Mouse (Mus musculus) embryonic fibroblast, embryonic 13.5 days (primary cell): ENCODE measurements at regions not wholly inside any gene's neighbourhood (a gene's known extent, or its start where the extent isn't known, plus 50 kb on each side); places are given as distances from the start of the nearest gene placed in this dataset.
A peak's percentile ranks its signal among the peaks of the same experiment; 100 is the strongest.
"Not testable (repeated sequence)": the region's sequence is repeated elsewhere in the genome, so short reads cannot be mapped to it uniquely, and the experiment has no call there.

Experiments used
- H3K27ac ChIP-seq: 2 replicates; pipeline ENCODE4 v1.5.1; 2012; ENCODE audit warnings: low read length, control low read depth, inconsistent platforms; ENCODE audit not compliant: insufficient read depth
- H3K4me1 ChIP-seq: 2 replicates; pipeline ENCODE4 v1.6.1; 2011; ENCODE audit warnings: low read length; ENCODE audit not compliant: control insufficient read depth, insufficient read depth
- H3K4me3 ChIP-seq: 2 replicates; pipeline ENCODE4 v1.5.1; 2011; ENCODE audit warnings: mild to moderate bottlenecking, control low read depth, low read length; ENCODE audit not compliant: insufficient read depth
- CTCF ChIP-seq: IDR thresholded peaks from 2 replicates; pipeline ENCODE4 v1.5.1; 2011; ENCODE audit warnings: mild to moderate bottlenecking, control low read depth, low read length, moderate library complexity, borderline replicate concordance; ENCODE audit not compliant: insufficient read depth
- POLR2A ChIP-seq: IDR thresholded peaks from 2 replicates; pipeline ENCODE4 v1.6.1; 2011; ENCODE audit warnings: low read depth, mild to moderate bottlenecking, control low read depth, low read length, moderate library complexity

DNA sequence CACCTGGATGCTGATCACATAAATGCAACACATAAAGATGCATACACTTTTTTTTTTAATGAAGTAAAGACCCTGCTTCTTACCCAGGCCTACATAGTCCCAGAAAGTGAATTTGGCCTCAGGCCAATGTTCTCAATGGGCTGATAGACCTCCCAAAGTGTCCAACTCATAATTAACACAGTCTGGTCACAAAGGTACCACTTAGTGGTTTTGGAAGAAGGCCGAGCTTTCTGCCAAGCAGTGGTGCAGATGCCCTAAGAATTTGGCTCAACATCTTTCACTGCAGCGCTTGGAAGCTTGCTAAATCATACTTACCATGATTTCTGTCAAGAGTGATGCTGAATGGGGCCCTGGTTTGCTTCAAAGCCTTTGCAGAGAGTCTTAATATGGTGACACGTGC is 706.4 kb upstream of the Rag2 start:
- TF ChIP-seq POLR2A (no peak), CTCF (no peak)
- H3K4me3 ChIP-seq: no peak overlapping the region
- H3K27ac ChIP-seq: no peak overlapping the region
- H3K4me1 ChIP-seq: no peaks in the 10 kb centered on the region

DNA sequence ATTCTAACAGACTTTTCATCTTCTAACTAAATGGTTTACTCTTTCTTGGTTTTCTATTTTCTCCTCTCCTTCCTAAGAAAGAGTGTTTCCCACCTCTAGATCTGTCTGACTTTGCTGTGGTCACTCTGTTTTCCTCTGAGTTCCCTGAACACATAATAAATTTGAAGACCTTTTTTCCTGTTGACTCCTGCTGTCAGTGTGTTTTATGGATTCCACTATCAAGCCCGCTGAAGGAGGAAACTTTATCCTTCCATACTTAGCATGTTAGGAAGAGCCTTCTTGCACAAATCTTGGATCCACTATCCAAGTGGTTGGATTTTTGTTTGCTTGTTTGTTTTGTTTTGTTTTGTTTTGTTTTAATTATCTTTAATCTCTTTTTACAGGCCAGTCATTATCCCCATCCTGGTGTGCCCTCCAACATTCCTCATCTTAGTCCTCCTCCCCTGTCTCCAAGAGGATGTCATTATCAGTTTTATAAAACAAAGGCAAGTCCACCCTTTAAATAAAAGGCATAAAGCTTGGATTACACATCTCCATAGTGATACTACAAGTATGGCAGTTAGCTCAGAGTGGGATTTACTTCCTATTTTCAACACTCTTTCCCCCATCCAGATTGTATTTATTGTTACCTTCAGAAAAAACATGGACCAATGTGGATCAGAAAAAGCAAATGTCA is 704.8 kb upstream of the Rag2 start:
- TF ChIP-seq POLR2A (no peak), CTCF (no peak)
- Histone ChIP-seq H3K27ac (no peak overlapping the region), H3K4me3 (no peak overlapping the region), H3K4me1 (no peaks in the 10 kb centered on the region)

DNA sequence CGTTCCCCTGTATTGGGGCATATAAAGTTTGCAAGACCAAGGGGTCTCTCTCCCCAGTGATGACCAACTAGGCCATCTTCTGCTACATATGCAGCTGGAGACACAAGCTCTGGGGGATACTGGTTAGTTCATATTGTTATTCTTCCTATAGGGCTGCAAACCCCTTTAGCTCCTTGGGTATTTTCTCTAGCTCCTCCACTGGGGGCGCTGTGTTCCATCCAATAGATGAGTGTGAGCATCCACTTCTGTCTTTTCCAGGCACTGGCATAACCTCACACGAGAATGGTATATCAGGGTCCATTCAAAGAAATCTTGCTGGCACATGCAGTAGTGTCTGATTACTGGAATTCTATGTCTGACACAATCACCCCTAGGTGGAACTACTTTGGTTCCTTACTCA is 675.9 kb upstream of the Rag2 start:
- not testable (repeated sequence) for H3K27ac ChIP-seq, H3K4me1 ChIP-seq, H3K4me3 ChIP-seq

DNA sequence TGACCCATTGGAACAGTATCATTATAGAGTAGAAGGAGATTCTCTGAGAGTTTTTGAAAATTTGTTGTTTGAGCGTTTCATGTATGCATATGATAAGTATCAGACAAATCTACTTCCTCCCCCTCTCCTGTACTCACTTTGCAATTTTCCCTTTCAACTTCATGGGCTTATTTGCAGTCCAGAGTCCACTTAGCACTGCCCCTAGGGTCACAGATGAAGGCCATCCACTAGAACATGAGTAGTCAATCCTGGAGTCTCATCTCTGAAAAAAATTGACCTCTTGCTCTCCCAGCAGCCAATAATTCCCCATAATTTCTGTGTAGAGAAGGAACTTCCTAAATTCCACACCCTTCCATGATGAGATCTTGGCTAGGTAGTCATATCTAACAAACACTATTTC is 665.1 kb upstream of the Rag2 start:
- H3K4me1 ChIP-seq: no peaks in the 10 kb centered on the region
- H3K27ac ChIP-seq: no peak overlapping the region
- H3K4me3 ChIP-seq: no peak overlapping the region
- TF ChIP-seq CTCF (no peak), POLR2A (no peak)

DNA sequence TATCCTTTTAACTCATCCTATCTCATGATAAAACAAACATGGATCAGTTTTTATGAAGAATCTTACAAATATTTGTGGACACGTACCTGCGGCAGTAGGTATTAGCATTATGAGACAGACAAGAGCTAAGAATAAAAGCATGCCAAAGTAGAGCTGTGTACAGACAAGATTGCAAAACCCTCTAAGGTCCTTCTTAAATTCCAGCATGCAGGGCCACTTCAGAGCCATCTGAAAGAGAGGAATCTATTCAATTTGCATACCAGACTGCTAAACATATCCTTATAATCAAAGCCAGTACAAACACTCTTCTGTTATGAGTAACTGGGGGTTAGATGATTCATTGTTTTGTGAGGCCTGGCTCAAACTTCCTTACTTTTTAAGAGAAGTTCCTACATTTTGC is 659.9 kb upstream of the Rag2 start:
- Histone ChIP-seq H3K4me1 (peaks cover 4% of the 10 kb centered on the region), H3K4me3 (no peak overlapping the region), H3K27ac (peak overlapping the region; percentile 61)
- TF ChIP-seq POLR2A: no peak
- no peak for TF ChIP-seq CTCF

DNA sequence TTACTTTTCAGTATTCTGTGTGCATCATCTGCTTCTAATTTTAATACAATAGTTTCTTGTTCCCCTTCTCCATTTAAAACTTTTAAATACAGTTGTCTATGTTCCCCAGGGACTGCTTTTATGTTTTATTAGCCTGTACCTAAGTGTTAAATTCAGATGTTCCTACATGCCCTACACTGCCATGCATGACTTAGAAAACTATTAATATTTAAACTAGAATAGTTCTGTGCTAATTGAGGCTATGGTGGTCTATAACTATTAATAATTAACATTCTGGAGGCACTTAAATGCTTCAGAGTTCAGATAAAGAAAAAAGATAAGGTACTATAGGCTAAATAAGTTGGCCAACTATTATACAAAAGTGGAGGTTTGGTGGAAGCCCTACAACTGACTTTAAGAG is 647.3 kb upstream of the Rag2 start:
- Histone ChIP-seq H3K4me1 (no peaks in the 10 kb centered on the region), H3K27ac (no peak overlapping the region), H3K4me3 (no peak overlapping the region)
- TF ChIP-seq POLR2A: no peak
- TF ChIP-seq CTCF: no peak

DNA sequence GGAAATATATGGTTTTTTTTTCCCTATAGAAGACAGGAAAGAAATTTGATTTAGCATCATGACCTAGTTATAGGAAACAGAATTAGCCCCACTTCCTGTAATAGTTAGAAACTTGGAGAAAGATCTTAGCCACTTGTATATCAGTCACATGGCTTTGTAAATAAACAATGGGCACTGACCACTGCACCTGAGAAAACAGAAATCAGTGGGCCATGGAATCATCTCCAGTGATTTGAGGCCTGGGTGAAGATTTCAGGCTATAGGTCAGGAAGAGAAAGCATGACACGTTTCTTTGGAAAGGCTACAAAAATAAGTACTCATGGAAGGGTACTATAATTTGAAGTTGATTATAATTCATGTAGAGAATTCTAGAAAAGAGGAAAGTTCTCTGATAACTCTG is 642.2 kb upstream of the Rag2 start:
- no peaks in the 10 kb centered on the region for H3K4me1 ChIP-seq
- no peak for TF ChIP-seq POLR2A
- TF ChIP-seq CTCF: no peak
- H3K4me3 ChIP-seq: no peak overlapping the region
- no peak overlapping the region for H3K27ac ChIP-seq

DNA sequence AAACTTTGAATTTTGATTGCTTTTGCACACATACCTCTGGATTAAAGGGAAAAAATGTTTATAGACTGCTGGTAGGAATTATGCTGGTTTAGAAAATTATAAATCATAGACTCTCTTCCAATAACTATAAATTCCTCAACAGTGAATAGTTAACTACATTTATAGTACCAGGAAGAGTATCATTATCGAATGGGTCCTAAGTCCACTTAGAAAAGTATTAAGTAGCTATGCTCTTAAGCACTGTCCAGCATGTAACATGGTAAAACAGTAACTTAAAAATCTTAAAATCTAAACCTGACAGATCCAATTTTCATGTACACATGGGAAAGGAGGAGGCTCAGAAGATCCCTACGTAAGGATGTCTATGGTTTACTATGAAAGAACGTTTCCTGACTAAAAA is 609.2 kb upstream of the Rag2 start:
- H3K4me1 ChIP-seq: no peaks in the 10 kb centered on the region
- no peak overlapping the region for H3K27ac ChIP-seq
- H3K4me3 ChIP-seq: no peak overlapping the region
- TF ChIP-seq POLR2A: no peak
- no peak for TF ChIP-seq CTCF

DNA sequence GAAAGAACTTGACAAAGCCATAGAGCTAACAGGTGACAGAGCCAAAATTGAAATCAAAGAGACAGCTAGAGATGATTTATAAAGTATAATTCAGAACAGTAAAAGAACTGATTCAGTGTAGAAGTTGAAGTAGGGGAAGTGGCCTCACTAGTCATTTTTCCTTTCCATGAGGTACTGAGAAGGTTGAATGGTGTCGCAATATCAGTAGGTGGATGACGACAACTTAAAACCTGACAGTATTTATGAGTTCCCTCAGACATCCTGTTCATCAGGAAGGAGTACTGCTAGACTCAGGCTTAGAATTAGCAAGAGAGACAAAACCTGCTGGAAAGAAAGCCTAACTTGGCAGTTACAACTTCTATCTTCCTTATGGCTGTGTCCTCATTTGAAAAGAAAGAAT is 605.1 kb upstream of the Rag2 start:
- TF ChIP-seq CTCF: no peak
- TF ChIP-seq POLR2A: no peak
- no peak overlapping the region for H3K4me3 ChIP-seq

DNA sequence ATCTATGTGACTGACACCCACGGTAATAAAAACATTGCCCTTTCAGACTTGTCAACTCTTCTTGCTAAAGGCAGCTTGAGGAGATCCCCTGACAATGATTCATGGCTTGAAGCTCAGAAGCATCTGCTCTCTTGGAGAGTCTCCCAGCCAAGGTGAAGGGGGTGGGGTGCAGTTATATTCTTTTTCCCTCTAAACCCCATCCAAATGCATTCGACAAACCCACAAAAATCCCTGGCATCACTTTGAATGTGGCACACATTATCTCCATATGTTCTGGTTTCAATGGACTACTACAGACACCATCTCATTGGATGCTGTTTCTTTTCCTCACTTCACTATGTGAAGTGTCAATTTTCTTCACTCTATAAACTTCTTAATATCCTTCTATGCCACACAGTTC is 603.0 kb upstream of the Rag2 start:
- TF ChIP-seq CTCF (no peak), POLR2A (no peak)
- H3K4me1 ChIP-seq: peaks cover 7% of the 10 kb centered on the region; the same call in 1 of the 2 replicates
- no peak overlapping the region for H3K4me3 ChIP-seq
- H3K27ac ChIP-seq: no peak overlapping the region

More for the DNA sequence above, 605.1 kb upstream of the Rag2 start:
- no peaks in the 10 kb centered on the region for H3K4me1 ChIP-seq
- H3K27ac ChIP-seq: no peak overlapping the region

DNA sequence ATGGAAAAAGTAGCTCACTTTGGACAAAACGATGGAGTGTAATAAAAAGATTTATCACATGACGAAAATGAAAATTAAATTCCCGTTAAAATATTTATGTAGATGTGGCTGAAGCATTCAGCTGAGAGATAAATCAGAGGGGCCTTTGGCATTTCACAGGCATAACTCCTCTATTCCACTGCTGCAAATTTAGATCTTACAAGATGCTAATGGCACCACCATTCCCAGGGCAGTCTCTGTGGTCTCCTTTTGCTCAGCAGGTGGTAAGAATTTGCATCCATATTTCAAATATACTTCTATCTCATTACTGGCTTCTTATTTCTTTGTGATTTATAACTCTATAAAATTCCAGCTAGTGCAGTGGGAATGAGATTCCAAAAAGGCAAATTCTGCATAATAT is 581.5 kb upstream of the Rag2 start:
- Histone ChIP-seq H3K27ac (no peak overlapping the region), H3K4me1 (no peaks in the 10 kb centered on the region), H3K4me3 (no peak overlapping the region)
- TF ChIP-seq CTCF: no peak
- no peak for TF ChIP-seq POLR2A
